Mouse (Mus musculus) MEL (cell line): ENCODE measurements around the gene Clmp. TPM values are rescaled to one million over a fixed set of nuclear protein-coding genes. Genes with fewer than 3 reads are reported as not detected.

ENCODE experiments used
- DNase-seq: peaks from one replicate; pipeline ENCODE4 v3.0.0; 2011; ENCODE audit warnings: low read depth, low spot score
- H3K27ac ChIP-seq: 2 replicates; pipeline ENCODE4 v1.5.1; 2012; ENCODE audit warnings: low read depth, mild to moderate bottlenecking, control low read depth, low read length, moderate library complexity; ENCODE audit not compliant: control insufficient read depth
- H3K27me3 ChIP-seq, 2 experiments: fragments of 150-350 bp in 1 of 2; sonication (generic) in 1 of 2; 2 replicates each; pipeline ENCODE4 v1.6.1; 2012; ENCODE audit warnings: low read length in 2 of 2, mild to moderate bottlenecking in 2 of 2, improper control_type of control experiment in 1 of 2, moderate library complexity in 1 of 2; ENCODE audit not compliant: insufficient read depth in 2 of 2, control insufficient read depth in 1 of 2
- H3K36me3 ChIP-seq, 2 experiments: 2 replicates each; pipeline ENCODE4 v1.6.1; 2012 to 2014; ENCODE audit warnings: low read length in 2 of 2, improper control_type of control experiment in 1 of 2, inconsistent platforms in 1 of 2, mild to moderate bottlenecking in 1 of 2; ENCODE audit not compliant: insufficient read depth in 2 of 2, control insufficient read depth in 1 of 2
- H3K4me1 ChIP-seq, 2 experiments: fragments of 150-350 bp in 1 of 2; sonication (generic) in 1 of 2; 2 replicates each; pipeline ENCODE4 v1.6.1; 2012; ENCODE audit warnings: low read length in 2 of 2, improper control_type of control experiment in 1 of 2, mild to moderate bottlenecking in 1 of 2; ENCODE audit not compliant: insufficient read depth in 2 of 2, control insufficient read depth in 1 of 2
- H3K4me3 ChIP-seq, 2 experiments: fragments of 150-350 bp in 1 of 2; sonication (generic) in 1 of 2; 2 replicates each; pipeline ENCODE4 v1.5.1; 2012; ENCODE audit warnings: low read depth in 2 of 2, low read length in 2 of 2, mild to moderate bottlenecking in 2 of 2, moderate library complexity in 2 of 2, control low read depth in 1 of 2, improper control_type of control experiment in 1 of 2; ENCODE audit not compliant: control insufficient read depth in 1 of 2, insufficient read depth in 1 of 2
- H3K79me2 ChIP-seq: 2 replicates; pipeline ENCODE4 v1.6.1; 2012; ENCODE audit warnings: mild to moderate bottlenecking, low read length, moderate library complexity; ENCODE audit not compliant: control insufficient read depth, poor library complexity, insufficient read depth
- H3K9ac ChIP-seq: 2 replicates; pipeline ENCODE4 v1.6.1; 2012; ENCODE audit warnings: low read depth, mild to moderate bottlenecking, control low read depth, low read length, moderate library complexity; ENCODE audit not compliant: control insufficient read depth, poor library complexity, severe bottlenecking
- H3K9me3 ChIP-seq: fragments of 150-350 bp; sonication (generic); replicated peaks from 2 replicates; pipeline ENCODE4 v1.6.1; 2012; ENCODE audit warnings: mild to moderate bottlenecking, low read length, improper control_type of control experiment, moderate library complexity; ENCODE audit not compliant: insufficient read depth
- CTCF ChIP-seq, 3 experiments: IDR thresholded peaks in 2 of 3; conservative IDR thresholded peaks in 1 of 3; 2 replicates each; pipeline ENCODE4 v1.5.1; 2011 to 2012; ENCODE audit warnings: low read length in 3 of 3, low read depth in 2 of 3, mild to moderate bottlenecking in 2 of 3, improper control_type of control experiment in 1 of 3, inconsistent platforms in 1 of 3, mixed read lengths in 1 of 3, moderate library complexity in 1 of 3; ENCODE audit not compliant: control insufficient read depth in 1 of 3, insufficient read depth in 1 of 3, poor library complexity in 1 of 3, severe bottlenecking in 1 of 3
- NRF1 ChIP-seq: IDR thresholded peaks from 2 replicates; pipeline ENCODE4 v1.6.1; 2014; ENCODE audit warnings: low read depth, mild to moderate bottlenecking, inconsistent platforms, low read length, improper control_type of control experiment, moderate library complexity; ENCODE audit not compliant: poor library complexity, insufficient read depth, severe bottlenecking
- RAD21 ChIP-seq: IDR thresholded peaks from 2 replicates; pipeline ENCODE4 v1.6.1; 2011; ENCODE audit warnings: mild to moderate bottlenecking, low read depth, low read length, improper control_type of control experiment
- SMC3 ChIP-seq: IDR thresholded peaks from 2 replicates; pipeline ENCODE4 v1.6.1; 2011; ENCODE audit warnings: low read depth, low read length, improper control_type of control experiment
- ZC3H11A ChIP-seq: IDR thresholded peaks from 2 replicates; pipeline ENCODE4 v1.6.1; 2012; ENCODE audit warnings: low read depth, mild to moderate bottlenecking, inconsistent platforms, low read length, improper control_type of control experiment
- polyA plus RNA-seq, 2 experiments: library from polyadenylated mRNA; stranded (reverse) in 1 of 2; unstranded in 1 of 2; fragments of >175 nt in 1 of 2; fragments of >200 nt in 1 of 2; gene quantifications; 2 replicates each; pipeline versions ENCODE4 v1.2.1 to v1.2.4; 2012; ENCODE audit warnings: low replicate concordance in 2 of 2, low read depth in 1 of 2; ENCODE audit not compliant: insufficient read length in 2 of 2, insufficient read depth in 1 of 2, missing spikeins in 1 of 2
- total RNA-seq: library from RNA; depleted of rRNA; stranded (reverse); fragments of 300-350 nt; gene quantifications from 2 replicates; pipeline ENCODE4 v1.2.3, GENCODE M21; 2012; rRNA removed

Gene Clmp
- total and polyA plus RNA-seq, 3 experiments = not detected

DNA sequence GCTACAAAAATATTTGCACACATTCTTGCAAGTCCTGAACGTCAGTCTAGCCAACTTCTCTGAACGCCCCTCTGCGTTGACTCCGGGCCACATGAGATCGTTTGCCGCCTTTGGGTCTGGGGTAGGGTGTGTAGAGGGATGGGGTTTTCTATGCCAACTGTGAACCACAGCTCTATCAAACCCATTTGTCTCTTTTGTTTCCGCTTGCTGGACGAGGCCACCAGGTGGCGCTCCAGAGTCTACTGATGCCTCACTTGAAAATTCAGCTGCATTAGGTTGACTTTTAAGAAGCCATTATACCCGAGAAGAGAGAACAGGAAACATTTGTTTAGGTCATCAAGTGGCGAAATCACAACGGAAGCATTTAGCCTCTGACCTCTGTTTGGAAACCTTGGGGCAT lies 148.8 kb downstream of the Clmp start:
- no peaks in the 10 kb centered on the region for H3K79me2 ChIP-seq
- no peak overlapping the region for H3K9ac ChIP-seq
- H3K4me3 ChIP-seq = no peak overlapping the region
- TF ChIP-seq NRF1 = no peak
- TF ChIP-seq SMC3 = peak; percentile 89
- TF ChIP-seq RAD21 = peak; percentile 70
- TF ChIP-seq ZC3H11A = peak; percentile 57
- TF ChIP-seq CTCF (IDR thresholded peaks at IDR 0.05 in 2 of 3, conservative IDR thresholded peaks at IDR 0.05 in 1 of 3; ENCODE audit: control insufficient read depth in 1 of 3, insufficient read depth in 1 of 3, low read depth in 2 of 3, low read length in 3 of 3, poor library complexity in 1 of 3, severe bottlenecking in 1 of 3) = peak; percentile 76 to 86 (median 83)
- TF ChIP-seq, all 39 proteins: peak for 4
- peak; percentile 81 for DNase-seq
- Histone ChIP-seq H3K4me1 (peaks cover 0 to 6% of the 10 kb centered on the region in 2 experiments; a peak in 2 of 4 replicates), H3K36me3 (peaks cover 0 to 4% of the 10 kb centered on the region in 2 experiments; a peak in 1 of 4 replicates), H3K9me3 (no peaks in the 10 kb centered on the region), H3K27ac (no peak overlapping the region), H3K27me3 (peaks cover 0 to 2% of the 10 kb centered on the region in 2 experiments; a peak in 1 of 4 replicates)

Other genes with a start within 250 kb of the Clmp start
- not detected in 2 replicates for gene Gramd1b, start 154.6 kb upstream of the Clmp start, total RNA-seq
- gene Gramd1b, start 154.6 kb upstream of the Clmp start, polyA plus RNA-seq = not detected
- gene Gm21915, start 15.3 kb upstream of the Clmp start, total RNA-seq = not detected in 2 replicates
- gene Gm21915, start 15.3 kb upstream of the Clmp start, polyA plus RNA-seq = not detected
- 2,632 and 5,439 TPM in 2 replicates for gene Hspa8, start 115.0 kb downstream of the Clmp start, total RNA-seq
- 1,000 to 10,000 TPM in 1 of 2 experiments, 100 to 1,000 TPM in 1; 418 to 3,011 TPM for gene Hspa8, start 115.0 kb downstream of the Clmp start, polyA plus RNA-seq
- not detected in 2 replicates for gene Bsx, start 188.2 kb downstream of the Clmp start, total RNA-seq
- not detected for gene Bsx, start 188.2 kb downstream of the Clmp start, polyA plus RNA-seq